Mouse (Mus musculus) forebrain, postnatal 0 days (tissue): ENCODE results near the gene Samd13. TPM values are rescaled to one million over a fixed set of nuclear protein-coding genes. Genes with fewer than 3 reads are reported as not detected.

Experiments
- ATAC-seq: fragments of 200-750 bp; cut with Nextera tagmentation; 2 replicates; pipeline ENCODE4 v1.8.0; 2017; ENCODE audit warnings: mild to moderate bottlenecking, moderate library complexity
- DNase-seq: peaks from one replicate; pipeline ENCODE4 v3.0.0-alpha.2; 2015
- H3K27ac ChIP-seq: fragments of 300-500 bp; sonication (generic); 2 replicates; pipeline ENCODE4 v1.5.1; 2014; ENCODE audit warnings: low read depth, mild to moderate bottlenecking, antibody characterized with exemption, low read length, moderate library complexity, mixed read lengths
- H3K27me3 ChIP-seq: fragments of 300-500 bp; sonication (generic); 2 replicates; pipeline ENCODE4 v1.6.1; 2014; ENCODE audit warnings: mild to moderate bottlenecking, low read length, mixed read lengths; ENCODE audit not compliant: insufficient read depth
- H3K36me3 ChIP-seq: fragments of 300-500 bp; sonication (generic); 2 replicates; pipeline ENCODE4 v1.6.1; 2014; ENCODE audit warnings: mild to moderate bottlenecking, moderate library complexity; ENCODE audit not compliant: insufficient read depth
- H3K4me1 ChIP-seq: fragments of 300-500 bp; sonication (generic); 2 replicates; pipeline ENCODE4 v1.6.1; 2014; ENCODE audit warnings: antibody characterized with exemption; ENCODE audit not compliant: insufficient read depth
- H3K4me2 ChIP-seq: fragments of 300-500 bp; sonication (generic); 2 replicates; pipeline ENCODE4 v1.6.1; 2014; ENCODE audit warnings: low read depth, mild to moderate bottlenecking, moderate library complexity
- H3K4me3 ChIP-seq: fragments of 300-500 bp; sonication (generic); 2 replicates; pipeline ENCODE4 v1.5.1; 2014; ENCODE audit warnings: low read depth, low read length, mixed read lengths
- H3K9ac ChIP-seq: fragments of 300-500 bp; sonication (generic); 2 replicates; pipeline ENCODE4 v1.6.1; 2014; ENCODE audit warnings: mild to moderate bottlenecking
- H3K9me3 ChIP-seq: fragments of 300-500 bp; sonication (generic); 2 replicates; pipeline ENCODE4 v1.6.1; 2016; ENCODE audit warnings: low read length
- CTCF ChIP-seq: sonication (generic); IDR thresholded peaks from 2 replicates; pipeline ENCODE4 v1.5.1; 2016; ENCODE audit warnings: antibody characterized with exemption, control low read depth, low read depth
- WGBS: fragments of 180-500 bp; shearing (Covaris S2); extraction: QIAGEN DNeasy Blood & Tissue Kit; methylation state at CpG from one replicate; pipeline ENCODE4 v1.1.7; 2014; 5-methylcytosine and 5-hydroxymethylcytosine counted together
- polyA plus RNA-seq: library from polyadenylated mRNA; unstranded; fragments of >200 nt; fragmentation: Nextera tagmentation; extraction: Ambion mirVana; gene quantifications from 2 replicates; pipeline ENCODE4 v1.2.1, GENCODE M21; 2015
- total RNA-seq: library from RNA; depleted of rRNA; stranded (reverse); fragments of >200 nt; gene quantifications from 2 replicates; pipeline ENCODE4 v1.2.3, GENCODE M21; 2014

Gene Samd13
- total and polyA plus RNA-seq, 2 experiments from 2014 or later: 0.33 to 0.57 TPM

GRCm38 (mm10) chr3:146657433-146657832 is 28.0 kb downstream of the Samd13 start:
- Histone ChIP-seq H3K9me3 (no peaks in the 10 kb centered on the region), H3K4me3 (no peak overlapping the region), H3K27me3 (no peaks in the 10 kb centered on the region), H3K9ac (no peak overlapping the region), H3K27ac (no peak overlapping the region), H3K4me2 (no peak overlapping the region), H3K36me3 (no peaks in the 10 kb centered on the region), H3K4me1 (no peaks in the 10 kb centered on the region)
- no peak for DNase-seq
- TF ChIP-seq CTCF: no peak
- no peak for ATAC-seq
- 89% methylated on average over 5 of the region's 5 CpGs for WGBS

- Histone ChIP-seq H3K27me3 (no peaks in the 10 kb centered on the region), H3K9me3 (no peaks in the 10 kb centered on the region), H3K27ac (no peak overlapping the region), H3K4me3 (no peak overlapping the region), H3K4me1 (no peaks in the 10 kb centered on the region), H3K36me3 (no peaks in the 10 kb centered on the region), H3K9ac (no peak overlapping the region), H3K4me2 (no peak overlapping the region)
- WGBS: 69% methylated on average over 2 of the region's 2 CpGs
- ATAC-seq (no peak), DNase-seq (no peak)
- TF ChIP-seq CTCF: no peak
Observed at GRCm38 (mm10) chr3:146655111-146655577, 30.2 kb downstream of the Samd13 start.

DNA sequence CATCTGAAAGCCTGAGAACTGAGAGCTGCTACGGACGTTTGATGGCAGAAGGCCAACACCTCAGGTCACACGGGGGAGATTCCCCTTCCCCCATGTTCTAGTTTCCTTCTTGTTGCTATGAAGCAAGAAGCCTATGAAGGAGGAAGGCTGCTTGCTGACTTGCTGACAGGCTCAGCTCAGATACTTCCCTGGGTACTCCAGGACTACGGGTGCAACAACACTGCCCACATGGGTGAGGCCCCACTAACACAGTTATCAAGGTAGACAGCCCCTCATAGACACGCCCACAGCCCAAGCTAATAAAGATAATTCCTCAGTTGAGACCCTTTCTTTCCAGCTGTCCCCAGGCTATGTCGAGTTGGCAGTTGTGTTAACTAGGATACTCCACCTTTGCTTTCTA is 31.7 kb downstream of the Samd13 start:
- WGBS: 72% methylated on average over 6 of the region's 6 CpGs
- H3K9ac ChIP-seq: no peak overlapping the region
- H3K36me3 ChIP-seq: no peaks in the 10 kb centered on the region
- ATAC-seq (no peak), DNase-seq (no peak)
- H3K27ac ChIP-seq: no peak overlapping the region
- no peak for TF ChIP-seq CTCF
- no peak overlapping the region for H3K4me3 ChIP-seq
- H3K27me3 ChIP-seq: no peaks in the 10 kb centered on the region
- no peak overlapping the region for H3K4me2 ChIP-seq
- H3K9me3 ChIP-seq: no peaks in the 10 kb centered on the region
- no peaks in the 10 kb centered on the region for H3K4me1 ChIP-seq

- no peaks in the 10 kb centered on the region for H3K27me3 ChIP-seq
- ATAC-seq (no peak), DNase-seq (no peak)
- no peaks in the 10 kb centered on the region for H3K9me3 ChIP-seq
- no peaks in the 10 kb centered on the region for H3K36me3 ChIP-seq
- no peak overlapping the region for H3K4me3 ChIP-seq
- no peak overlapping the region for H3K4me2 ChIP-seq
- no peaks in the 10 kb centered on the region for H3K4me1 ChIP-seq
- no peak overlapping the region for H3K9ac ChIP-seq
- H3K27ac ChIP-seq: no peak overlapping the region
- WGBS: 85% methylated on average over 5 of the region's 5 CpGs
- TF ChIP-seq CTCF: no peak
Observed at GRCm38 (mm10) chr3:146652431-146652830, 33.0 kb downstream of the Samd13 start.

DNA sequence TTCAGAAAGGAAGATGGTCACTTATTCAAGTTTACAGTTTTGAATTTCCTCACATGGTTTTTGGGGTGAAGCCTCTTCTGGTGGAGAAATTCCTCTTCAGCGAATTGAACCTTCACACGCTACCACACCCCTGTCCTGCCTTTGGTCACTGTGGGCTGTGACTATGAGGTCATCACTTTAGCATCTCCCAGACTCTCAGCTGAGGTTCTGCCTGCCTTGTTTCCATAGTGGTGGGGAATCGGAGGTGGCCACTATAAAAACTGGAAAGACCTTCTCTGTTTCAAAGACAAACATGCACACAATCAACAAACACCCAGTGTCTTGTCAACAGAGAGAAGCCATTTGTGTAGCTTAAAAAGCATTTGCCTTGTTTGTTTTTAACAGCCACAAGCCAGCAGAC is 34.2 kb downstream of the Samd13 start, which contains the start of gene 4930503B20Rik:
TSS of gene 4930503B20Rik (minus strand) at position 101 of the 400 bp plus-strand sequence.
- Histone ChIP-seq H3K36me3 (no peaks in the 10 kb centered on the region), H3K4me1 (no peaks in the 10 kb centered on the region), H3K9ac (no peak within 1 kb of the TSS), H3K9me3 (no peaks in the 10 kb centered on the region), H3K4me3 (no peak within 1 kb of the TSS), H3K4me2 (no peak within 1 kb of the TSS), H3K27ac (no peak within 1 kb of the TSS), H3K27me3 (no peaks in the 10 kb centered on the region)
- 91% methylated on average over 3 of the region's 3 CpGs for WGBS
- TF ChIP-seq CTCF: no peak
- DNase-seq (no peak), ATAC-seq (no peak)

GRCm38 (mm10) chr3:146650716-146651115 is 34.7 kb downstream of the Samd13 start:
- no peak overlapping the region for H3K27ac ChIP-seq
- H3K9me3 ChIP-seq: no peaks in the 10 kb centered on the region
- no peak overlapping the region for H3K4me3 ChIP-seq
- no peaks in the 10 kb centered on the region for H3K27me3 ChIP-seq
- no peak overlapping the region for H3K9ac ChIP-seq
- ATAC-seq: no peak
- no peaks in the 10 kb centered on the region for H3K36me3 ChIP-seq
- no peak for TF ChIP-seq CTCF
- H3K4me2 ChIP-seq: no peak overlapping the region
- WGBS: 93% methylated on average over 10 of the region's 10 CpGs
- no peak for DNase-seq
- H3K4me1 ChIP-seq: no peaks in the 10 kb centered on the region

- WGBS: 72% methylated on average over 10 of the region's 10 CpGs
- DNase-seq (no peak), ATAC-seq (no peak)
Observed at GRCm38 (mm10) chr3:146649311-146649894, 36.0 kb downstream of the Samd13 start.

More at GRCm38 (mm10) chr3:146649311-146649894, 36.0 kb downstream of the Samd13 start:
- H3K9me3 ChIP-seq: no peaks in the 10 kb centered on the region
- H3K27me3 ChIP-seq: no peaks in the 10 kb centered on the region
- no peak overlapping the region for H3K27ac ChIP-seq
- no peaks in the 10 kb centered on the region for H3K36me3 ChIP-seq
- no peak for TF ChIP-seq CTCF
- H3K4me2 ChIP-seq: no peak overlapping the region
- no peak overlapping the region for H3K4me3 ChIP-seq
- no peaks in the 10 kb centered on the region for H3K4me1 ChIP-seq
- H3K9ac ChIP-seq: no peak overlapping the region
